Mouse (Mus musculus) lung, adult 18-20 months (tissue): ENCODE results near the gene Urgcp.

ENCODE experiments used
- DNase-seq, 2 experiments: peaks; one replicate each; pipeline ENCODE4 v3.0.0; 2022; ENCODE audit warnings: mixed read lengths in 2 of 2

The Urgcp gene

DNA sequence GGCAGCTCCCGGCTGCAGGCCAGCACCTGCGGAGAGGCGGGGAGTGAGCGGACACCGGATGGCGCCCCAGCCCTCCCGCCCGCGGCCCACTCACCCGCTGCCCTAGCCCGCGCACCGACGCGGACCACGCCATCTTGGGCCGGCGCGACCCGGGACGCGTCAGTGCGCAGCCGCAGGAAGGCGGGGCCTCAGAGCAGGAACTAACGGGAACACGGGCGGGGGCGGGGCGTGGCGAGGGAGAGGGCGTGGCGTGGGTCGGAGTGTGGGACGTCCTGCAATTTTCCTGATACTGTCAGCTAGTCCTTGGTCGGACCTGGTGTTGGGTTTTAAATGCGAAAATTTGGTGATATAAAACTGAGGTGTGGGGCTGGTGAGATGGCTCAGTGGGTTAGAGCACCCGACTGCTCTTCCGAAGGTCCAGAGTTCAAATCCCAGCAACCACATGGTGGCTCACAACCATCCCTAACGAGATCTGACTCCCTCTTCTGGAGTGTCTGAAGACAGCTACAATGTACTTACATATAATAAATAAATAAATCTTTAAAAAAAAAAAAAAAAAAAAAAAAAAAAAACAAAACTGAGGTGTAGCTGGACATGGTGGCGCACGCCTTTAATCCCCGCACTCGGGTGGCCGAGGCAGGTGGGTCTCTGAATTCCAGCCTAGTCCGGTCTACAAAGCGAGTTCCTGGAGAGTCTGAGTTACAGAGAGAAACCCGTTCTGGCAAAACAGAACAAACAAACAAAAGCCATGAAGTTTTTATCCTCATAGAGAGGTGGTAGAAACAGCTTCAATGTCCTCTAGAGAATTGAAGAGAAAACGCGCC is 54.4 kb downstream of the Urgcp start:
- DNase-seq = peak; percentile 89 to 92

DNA sequence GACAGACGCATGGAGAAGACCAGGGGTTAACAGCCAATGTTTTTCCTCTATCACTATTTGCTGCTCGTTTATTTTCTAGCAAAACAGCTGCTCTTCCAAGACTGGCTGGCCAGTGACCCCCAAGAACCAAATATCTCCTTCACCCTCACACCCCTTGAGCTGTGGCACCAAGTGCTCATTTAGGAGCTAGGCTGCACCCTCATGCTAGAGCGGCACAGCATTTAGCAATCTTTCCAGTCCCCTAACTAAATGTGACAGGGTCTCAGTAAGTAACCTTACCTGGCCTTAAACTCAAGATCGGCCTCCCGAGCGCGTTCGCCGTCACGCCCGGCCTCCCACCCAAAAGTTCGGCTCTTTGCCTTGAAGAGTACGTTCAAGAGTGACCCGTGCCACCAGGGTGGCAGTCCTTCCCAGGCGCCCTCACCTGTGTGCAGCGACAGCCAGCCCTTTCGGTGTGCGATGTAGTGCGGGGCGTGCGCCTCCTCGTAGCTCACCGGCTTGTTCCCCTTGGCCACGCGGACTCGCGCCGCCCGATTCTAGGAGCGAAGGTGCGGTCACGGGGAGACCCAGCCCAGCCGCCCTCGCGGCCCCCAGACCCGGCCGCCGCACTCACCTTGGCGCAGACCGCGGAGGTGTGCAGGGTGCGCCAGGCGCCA is 55.2 kb downstream of the Urgcp start:
- DNase-seq = peak; percentile 29 to 40

DNA sequence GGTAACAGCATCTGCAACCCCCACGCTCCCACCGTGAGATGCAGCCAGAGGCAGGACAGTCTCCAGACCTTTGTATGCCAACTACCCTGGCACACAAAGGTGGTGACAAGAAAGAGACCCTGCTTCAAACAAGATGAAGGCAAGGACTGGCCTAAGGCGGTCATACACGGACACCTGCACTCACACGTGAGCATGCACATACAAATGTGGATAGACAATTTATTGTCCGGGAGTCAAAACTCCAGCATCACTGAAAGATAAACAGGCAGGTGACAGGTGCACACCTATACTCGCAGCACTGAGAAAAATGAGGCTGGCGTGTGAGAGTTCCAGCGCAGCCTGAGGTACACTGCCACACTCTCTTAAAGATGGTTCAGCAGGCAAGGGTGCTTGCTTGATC is 56.2 kb downstream of the Urgcp start:
- DNase-seq = no peak

DNA sequence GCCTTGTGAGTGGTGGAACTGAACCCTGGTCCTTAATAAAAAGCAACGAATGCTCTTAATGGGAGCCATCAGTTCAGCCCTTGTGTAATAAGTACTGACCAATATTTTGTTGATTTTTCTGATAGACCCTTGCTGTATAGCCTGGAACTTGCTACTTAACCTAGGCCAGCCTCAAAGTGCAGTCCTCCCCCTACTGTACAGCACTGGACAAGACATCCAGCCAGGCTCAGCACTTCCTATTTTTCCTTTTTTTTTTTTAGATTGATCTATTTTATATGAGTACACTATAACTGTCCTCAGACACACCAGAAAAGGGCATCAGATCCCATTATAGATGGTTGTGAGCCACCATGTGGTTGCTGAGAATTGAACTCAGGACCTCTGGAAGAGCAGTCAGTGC is 58.8 kb downstream of the Urgcp start:
- DNase-seq = no peak

DNA sequence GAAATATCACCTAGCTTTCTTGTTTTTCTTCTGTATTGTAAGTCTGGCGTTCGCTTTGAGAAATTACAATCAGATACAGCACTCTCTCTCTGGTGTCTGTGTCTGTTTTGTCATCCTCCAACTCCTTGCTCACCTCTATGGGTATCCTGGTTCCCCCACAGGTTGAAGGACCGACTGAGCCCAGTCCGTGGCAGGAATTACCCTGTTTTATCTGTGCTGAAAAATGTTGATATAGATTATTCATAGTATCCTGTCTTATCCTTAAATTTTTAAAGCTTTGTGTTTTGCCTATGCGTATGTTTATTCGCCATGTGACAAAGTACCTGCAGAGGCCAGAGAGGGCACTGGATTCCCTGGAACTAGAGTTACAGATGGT is 59.2 kb downstream of the Urgcp start:
- DNase-seq = no peak

DNA sequence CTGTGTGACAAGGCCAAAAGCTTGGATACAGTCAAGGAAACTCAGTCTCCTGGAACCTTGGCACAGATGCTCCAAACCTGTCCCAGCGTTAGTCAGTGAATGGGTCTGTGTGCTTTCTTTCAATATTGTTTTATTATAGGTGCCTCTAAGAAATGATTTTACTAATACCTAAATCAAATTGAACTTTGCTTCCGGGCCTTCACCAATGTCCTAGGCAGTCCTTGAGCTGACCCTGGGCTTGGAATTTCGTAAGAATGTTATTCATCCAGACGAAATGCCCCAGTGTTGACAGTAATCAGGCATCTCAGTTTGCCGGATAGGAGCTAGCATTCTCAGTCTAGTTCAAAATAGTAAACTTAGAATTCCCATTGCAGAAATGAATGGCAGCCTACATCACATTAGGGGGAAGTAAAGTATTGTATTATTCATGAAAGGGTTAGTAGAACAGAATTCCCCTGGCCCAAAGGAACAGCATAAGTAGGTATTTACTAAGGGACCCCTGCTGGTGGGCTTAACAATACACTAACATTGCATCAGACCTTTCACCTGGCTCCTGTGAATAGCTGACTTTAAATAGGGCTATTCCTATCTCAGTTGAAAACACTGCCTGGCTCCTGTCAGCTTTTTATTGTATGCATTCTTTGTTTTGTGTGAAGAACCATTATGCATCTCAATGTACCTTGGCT is 59.8 kb downstream of the Urgcp start:
- DNase-seq = no peak

DNA sequence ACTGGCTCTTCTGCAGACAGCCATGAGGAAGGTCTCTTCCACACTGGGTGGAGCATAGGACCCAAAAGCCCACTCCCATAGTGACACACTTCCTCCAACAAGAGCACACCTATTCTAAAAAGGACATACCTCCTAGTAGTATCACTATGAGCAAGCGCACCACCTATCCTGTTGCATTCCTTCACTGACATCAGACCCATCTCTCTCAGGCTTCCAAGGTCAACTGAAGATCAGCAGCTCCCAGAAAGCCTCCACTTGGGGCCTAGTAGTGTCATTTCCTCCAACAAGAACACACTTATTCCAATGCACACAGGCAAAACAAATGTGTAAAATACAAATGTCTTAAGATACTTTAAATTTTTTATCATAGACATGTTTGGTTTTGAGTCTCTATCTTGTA is 60.4 kb downstream of the Urgcp start:
- DNase-seq = no peak

DNA sequence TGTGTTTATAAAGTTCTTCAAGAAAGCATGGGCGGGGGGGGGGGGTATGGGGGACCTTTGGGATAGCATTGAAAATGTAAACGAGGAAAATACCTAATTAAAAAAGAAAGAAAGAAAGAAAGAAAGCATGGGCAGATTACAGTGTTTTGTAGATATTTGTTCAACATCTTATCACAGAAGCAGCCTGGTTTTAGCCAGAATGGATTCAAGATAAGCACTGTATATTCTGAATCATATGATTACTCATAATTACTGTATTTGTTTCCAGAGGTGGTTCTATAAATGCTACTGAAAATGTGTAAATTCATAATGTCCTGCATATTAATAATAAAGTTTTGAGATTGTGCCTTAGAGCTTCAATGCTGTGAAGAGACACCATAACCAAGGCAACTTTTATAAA is 60.9 kb downstream of the Urgcp start:
- no peak for DNase-seq

DNA sequence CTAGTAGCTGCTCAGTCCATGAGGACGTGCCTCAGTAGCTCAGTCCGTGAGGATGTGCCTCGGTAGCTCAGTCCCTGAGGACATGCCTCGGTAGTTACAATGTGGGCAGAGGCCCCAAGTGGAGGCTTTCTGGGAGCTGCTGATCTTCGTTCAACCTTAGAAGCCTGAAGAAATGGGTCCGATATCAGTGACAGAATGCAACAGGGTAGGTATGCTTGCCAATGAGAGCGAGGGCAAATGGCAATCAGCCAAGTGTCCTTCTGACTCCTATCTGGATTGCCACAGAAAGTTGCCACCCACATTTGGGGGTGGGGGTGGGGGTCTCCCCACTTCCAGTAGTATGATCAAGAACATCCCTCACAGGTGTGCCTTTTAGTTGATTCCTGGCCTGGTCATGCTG is 61.4 kb downstream of the Urgcp start:
- no peak for DNase-seq

DNA sequence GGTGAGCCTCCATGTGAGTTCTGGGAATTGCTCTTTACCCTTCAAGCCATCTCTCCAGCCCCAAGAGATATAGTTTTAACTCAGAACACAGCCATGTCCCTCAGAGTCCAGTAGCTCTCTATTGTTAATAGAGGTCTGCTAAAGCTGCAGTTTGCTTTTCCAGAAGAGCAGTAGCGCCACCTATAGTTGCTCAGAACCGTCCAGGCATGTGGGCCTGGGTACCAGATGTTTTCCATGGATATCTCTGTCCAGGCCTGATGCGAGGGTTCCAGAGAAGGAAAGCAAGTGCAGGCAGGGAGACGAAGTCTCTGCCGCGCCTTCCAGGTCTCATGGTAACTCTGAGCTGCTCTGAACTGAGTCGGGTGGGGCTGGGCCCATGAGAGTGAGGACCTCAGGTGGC is 70.4 kb downstream of the Urgcp start:
- peak in 1 of 2 experiments; percentile 20 for DNase-seq

DNA sequence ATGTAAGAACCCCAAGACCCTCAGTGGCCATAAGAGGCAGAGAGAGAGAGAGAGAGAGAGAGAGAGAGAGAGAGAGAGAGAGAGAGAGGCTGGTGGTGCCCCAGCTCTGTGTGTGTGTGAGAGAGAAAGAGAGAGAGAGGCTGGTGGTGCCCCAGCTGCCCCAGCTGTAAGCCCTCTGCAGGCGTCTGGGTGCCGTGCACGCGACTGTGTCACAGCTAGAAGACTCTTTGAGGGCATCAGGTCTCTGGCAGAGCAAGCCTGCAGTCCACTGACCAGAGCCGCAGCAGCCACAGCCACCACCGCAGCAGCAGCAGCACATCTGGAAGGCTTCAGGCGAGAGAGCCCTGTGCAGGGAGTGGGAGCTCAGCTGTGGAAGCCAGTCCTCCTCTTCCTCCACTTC is 77.9 kb downstream of the Urgcp start:
- no peak for DNase-seq

DNA sequence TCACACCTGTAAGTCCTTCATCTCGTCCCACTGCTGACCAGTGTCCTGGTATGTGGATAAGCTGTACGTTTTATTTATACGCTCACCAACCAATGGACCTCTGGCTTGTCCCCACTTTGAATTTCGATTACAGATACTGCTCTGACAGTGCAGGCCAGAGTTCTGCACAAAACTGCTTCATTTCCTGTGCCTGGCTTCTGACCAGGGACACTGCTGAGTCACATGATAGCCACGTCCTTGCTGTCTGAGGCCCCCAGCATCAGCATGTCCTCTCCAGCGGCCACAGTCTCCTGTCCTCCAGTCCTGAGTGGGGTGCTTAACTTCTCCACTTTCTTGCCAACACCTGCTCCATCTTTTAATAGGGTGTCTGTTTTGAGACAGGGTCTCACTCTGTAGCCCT is 79.6 kb downstream of the Urgcp start:
- no peak for DNase-seq
